Mouse (Mus musculus) cerebellum, postnatal 4 days (tissue): Measurements from ENCODE around the gene Itprip.

Experiments
- DNase-seq, 2 experiments: peaks; one replicate each; pipeline ENCODE4 v3.0.0; 2022; ENCODE audit warnings: low spot score in 2 of 2, mixed read lengths in 1 of 2

The Itprip gene

DNA sequence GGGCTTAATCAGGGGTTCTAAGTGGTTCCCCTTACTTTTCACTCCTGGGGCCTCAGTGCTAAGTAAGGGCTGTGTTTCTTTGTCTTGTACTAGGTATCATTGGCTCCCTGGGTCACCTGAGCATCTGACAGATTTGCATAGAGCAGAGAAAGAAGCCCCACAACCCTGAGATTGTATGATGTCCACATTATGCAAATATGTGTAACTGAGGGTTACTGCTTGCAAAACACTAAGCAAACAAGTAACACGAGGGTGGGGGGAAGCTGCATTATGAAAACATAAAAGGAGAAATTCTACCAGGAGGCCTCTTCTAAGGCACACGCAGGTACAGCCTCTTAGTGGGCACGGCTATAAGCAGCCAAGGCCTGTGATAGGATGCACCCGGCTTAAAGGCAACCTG is 3.8 kb downstream of the Itprip start:
- no peak for DNase-seq

DNA sequence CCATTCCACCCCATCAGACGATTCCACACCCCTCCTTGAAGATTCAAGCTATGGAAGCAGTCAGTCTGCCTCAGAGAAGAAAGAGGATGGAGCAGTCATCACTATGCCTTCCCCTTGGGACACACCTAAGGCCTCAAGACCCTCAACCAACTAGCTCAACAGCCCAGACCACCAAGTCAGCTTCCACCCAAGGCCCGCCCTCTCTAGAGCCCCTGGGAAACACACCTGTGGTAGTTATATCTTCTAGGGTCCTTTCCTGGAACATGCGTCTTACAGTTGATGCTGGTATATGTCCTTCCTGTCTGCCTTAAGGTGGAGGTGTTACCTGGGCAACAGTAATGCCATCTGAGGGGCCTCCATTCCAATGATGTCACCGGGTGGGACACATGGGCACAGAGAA is 4.9 kb downstream of the Itprip start:
- no peak for DNase-seq

DNA sequence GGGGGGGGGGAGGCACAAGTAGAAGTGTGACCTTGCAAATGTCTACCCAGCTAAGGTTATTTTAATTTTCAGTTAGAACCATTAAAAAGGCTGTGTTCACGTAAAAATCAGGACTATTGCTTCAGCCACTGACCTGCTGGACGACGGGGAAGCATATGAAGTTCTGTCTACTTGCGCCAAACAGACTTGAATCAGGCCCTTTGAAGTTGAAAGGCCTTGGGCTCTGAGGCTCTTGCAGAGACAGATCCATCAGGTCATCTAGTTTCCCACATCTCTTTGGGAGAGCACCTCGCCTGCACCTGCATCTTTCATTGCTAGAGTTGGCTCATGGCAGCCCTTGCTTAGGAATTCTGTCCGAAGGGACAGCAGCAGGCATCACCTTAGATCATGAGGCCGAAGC is 5.8 kb downstream of the Itprip start:
- DNase-seq: no peak

DNA sequence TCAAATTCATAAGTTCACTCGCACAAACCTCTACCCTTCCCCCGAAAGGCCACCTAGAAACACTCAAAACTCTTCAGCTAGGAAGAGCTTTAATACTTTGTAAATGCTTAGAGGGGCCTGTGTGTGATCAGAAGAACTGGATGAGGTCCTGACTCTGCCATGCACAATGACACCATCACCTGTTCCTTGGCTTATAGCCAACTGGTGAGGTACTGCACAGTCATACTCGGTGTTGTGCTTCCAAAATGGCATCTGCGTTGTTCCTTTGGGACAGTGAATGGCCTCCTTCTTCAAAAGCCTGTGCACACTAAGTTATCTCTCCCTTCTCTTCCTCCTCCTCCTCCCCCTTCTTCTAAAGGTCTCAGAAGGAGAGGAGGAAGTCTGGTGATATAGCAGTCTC is 8.3 kb downstream of the Itprip start:
- DNase-seq: no peak

DNA sequence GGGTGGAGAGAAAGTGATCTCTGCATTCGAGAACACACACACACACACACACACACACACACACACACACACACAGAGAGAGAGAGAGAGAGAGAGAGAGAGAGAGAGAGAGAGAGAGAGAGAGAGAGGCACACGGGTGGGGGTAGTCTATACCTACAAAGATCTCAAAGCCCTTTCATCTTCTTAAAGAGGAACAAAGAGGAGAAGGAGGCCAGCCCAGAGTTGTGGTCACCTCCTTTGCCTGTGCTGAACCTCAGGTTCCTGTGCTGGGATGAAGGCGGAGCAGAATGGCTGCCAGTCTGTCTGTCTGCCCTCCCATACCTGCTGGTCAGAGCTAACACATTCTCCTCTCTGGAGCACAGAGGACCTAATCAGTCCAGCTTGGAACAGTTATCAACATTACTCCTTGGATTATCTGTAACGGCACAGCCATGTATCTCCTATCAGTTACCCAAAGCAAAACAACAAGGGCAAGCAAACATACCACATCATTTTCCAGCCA is 8.9 kb downstream of the Itprip start:
- no peak for DNase-seq

DNA sequence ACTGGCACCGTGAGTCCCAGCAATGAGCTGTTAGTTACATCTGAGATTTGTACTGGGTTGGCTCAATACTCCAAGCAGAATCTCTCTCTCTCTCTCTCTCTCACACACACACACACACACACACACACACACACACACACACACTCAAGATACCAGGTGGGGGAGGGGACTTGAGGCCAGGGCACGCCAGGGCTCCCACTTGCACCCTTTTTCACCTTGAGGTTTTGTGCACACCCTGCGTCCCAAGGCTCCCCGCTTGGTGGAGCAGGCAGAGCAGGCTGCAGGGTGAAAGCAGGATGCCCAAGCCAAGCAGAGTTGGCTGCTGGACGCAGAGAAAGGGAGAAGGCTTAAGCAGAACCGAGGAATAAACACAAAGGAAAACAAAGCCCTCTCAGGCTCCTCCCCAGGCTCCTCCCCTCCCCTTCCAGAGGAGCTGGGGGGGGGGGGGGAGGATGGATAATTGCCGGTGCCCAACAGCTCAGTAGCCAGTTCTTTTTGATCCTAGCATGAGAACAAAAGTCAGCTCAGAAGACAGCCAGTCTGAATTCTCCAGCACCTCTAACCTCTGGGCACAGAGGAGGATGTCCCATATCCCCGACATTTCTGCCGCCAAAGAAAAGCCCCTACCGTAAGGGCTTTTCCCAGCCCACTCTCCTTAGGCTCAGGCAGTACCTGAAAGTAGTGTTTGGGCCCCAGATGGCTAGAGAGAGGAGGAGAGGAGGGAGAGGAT is 9.5 kb downstream of the Itprip start:
- DNase-seq: no peak

DNA sequence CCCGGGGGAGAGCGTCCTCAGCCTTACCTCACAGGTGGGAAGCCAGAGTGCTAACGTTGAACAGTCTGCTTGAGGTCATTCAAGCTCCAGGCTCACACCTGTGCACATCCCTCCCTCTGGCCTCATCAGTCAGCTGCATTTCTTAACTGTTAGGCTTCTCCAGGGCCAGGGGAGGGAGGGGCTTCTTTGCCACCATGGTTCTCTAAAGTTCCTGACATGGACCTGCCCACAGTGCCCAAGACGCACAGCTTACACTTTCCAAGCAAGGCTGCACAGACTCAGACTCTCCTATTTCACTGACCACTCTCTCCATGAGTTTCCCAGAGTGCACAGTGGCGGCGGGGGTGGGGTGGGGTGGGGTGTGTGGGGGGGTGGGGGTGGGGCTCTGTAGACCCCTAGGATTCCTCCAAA is 10.1 kb downstream of the Itprip start:
- no peak for DNase-seq

DNA sequence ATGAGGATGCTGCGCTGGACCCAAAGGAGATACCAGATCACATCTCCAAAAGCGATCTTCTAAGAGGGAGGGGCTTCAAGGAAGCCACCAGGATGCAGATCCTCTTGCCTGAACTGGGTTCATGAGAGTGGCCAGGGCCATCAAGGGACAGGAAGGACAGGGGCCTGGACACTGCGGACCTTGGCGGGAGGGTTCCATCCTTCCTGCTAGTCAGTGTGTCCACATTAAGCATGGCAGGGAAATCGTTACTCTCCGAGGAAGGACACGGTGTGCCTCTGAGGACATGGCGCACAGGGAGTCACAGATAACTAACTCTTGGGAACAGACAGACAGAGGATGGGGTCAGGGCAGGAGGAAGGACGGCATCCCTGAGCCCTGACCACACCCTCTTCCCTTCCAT is 11.5 kb downstream of the Itprip start:
- no peak for DNase-seq

DNA sequence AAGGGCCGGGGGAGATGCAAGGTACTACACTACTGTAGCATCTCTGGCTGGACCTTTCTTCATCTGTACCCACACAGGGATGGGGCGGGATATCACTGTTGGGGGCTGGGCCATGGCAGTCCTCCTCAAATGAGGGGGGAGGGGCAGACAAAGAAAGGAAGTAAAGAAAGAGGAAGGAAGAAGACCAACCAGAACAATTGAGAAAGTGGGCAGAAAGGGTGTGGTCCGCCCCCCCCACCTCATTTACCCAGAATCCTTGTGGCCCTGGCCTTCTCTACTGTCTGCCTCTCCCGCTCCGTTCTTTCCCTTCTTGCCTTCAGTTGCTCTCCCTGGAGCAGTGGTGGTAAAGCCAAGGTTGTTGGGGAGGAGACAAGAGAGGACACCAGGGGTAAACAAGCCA is 13.5 kb downstream of the Itprip start:
- DNase-seq: no peak

DNA sequence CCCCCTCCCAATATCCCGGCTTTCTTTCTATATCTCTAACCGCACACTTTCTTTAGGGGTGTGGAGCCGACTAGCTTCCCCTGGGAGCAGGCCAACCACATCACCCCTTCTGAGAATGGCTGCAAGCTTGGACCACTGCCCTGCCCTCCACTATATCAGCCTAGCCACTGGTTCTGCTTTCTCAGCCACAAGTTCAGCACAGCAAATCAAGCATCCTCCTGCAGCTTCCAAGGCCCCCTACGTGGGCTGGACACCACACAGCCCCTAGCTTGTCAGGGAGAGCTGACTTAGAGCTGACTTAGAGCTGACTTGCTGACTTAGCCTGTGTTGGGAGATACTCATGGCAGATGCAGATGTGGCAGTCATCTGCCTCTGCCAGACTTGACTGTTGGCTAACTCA is 14.0 kb downstream of the Itprip start:
- DNase-seq: no peak

DNA sequence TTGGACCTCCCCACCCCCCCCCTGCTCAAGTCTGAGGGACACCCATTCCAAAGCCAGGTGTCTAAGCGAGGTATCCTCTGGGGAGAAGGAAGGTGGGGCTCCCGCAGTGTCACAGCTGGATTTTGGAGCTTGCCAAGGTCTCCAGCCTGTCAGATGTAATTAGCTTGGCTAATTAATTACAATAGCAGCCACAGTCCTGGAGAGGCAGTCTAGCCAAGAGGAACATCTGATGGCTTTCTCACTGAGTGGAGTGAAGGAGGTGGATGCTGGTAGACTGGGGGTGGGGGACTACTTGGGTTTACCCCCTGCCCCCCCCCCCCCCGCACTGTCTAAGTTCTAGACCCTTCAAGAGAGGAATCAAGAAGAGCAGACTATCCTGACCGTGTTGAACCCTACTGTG is 15.4 kb downstream of the Itprip start:
- no peak for DNase-seq

DNA sequence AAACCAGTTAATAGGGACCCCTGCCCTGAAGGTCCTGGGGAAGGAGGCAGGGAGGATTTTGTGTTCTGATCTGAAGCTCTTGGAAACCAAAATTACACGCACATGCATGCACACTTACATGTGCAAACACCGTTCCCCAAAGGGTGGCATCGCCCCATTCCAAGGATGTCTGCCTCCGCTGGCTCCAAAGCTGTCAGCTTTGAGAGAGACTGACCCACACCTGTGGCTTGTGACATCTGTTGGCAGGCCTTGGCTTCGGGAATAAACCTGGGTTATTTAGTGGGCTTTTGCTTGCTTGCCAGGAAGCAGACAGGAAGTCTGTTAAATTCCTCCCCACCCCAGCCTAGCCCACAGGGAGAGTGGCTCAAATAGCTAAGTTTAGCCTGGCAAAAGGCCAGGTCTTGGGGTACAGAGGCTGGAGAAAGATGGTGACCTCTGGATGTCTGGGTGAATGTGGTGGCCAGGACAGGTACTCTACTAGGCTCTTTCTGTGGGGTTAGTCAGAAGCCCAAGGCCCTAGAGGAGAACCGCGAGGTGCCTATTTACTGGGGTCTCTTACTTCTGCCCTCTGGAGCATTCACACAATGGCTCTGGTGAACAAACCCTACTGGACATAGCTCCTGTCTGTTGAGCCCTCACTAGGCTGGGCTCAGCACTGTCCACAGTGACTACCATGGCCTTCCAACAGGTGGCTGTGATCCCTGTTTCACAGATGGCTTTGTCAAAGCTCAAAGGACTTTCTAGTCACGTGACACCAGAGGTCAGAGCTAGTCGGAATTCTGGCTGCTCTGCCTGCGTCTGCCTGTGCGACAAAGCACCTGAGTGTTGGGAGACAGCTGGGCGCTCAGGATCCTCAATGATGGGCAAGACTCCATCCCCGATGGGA is 16.5 kb downstream of the Itprip start:
- no peak for DNase-seq

DNA sequence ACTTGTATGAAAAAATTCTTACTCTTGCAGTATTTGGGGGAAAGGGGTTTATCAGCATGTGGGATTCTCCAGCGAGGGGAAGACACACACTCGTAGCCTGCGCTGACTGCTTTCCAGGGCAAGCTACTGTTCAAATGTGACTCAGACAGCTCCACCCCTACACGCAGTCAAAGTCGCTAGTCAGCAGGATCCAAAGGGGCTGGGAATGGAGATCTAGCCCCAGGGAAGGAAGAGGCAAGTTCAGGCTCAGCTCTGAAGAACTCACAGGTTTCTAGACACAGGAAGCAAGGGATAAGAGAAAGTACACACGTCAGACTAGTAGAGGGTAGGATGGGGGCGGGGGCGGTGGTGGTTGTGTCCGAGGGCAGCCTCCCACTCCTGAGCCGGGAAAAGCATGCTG is 18.5 kb downstream of the Itprip start:
- no peak for DNase-seq

DNA sequence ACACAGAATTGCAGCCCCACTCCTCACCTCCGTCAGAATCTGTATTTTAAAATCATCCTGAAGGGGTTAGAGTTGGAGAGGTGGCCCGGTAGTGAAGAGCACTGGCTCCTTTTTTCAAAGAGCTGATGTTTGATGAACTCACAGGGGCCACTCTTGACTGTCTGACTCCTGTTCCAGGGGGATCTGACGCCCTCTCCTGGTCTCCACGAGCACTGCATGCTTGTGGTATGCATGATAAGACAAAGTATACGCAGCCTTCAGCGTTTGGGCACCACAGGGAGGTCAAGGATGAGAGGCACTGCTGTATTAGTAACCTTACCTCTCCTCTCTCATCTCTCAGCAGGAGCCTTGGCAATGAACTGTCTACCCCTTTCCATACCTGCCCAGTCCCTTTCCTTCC is 19.1 kb downstream of the Itprip start:
- no peak for DNase-seq

DNA sequence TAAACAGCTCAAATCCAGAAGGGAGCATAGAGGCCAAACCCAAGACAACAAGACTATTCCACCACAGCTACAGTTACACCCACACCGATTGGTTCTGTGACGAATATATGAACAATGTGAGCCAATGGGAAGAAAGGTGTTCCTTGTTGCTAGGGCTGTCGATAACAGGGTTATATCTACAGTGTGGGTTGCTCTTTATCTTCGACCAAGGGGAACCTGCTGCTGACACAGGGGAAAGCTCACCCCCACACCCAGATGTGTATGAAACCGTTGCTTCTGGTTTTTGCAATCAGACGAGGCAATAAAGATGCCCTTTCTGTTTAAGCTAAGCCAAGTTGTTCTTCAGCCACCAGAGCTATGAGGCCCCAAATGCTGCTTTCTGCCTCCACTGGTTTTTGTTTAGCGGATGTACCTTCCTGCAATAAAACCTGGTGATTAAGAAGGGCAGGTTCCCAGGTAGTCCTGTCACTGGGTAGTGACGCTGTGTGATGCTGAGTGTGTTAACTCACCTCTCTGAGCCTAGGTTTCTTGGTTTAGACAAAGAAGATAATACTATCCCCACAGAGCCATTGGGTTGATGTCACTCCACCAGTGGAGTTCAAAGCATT is 20.5 kb downstream of the Itprip start:
- DNase-seq: no peak

DNA sequence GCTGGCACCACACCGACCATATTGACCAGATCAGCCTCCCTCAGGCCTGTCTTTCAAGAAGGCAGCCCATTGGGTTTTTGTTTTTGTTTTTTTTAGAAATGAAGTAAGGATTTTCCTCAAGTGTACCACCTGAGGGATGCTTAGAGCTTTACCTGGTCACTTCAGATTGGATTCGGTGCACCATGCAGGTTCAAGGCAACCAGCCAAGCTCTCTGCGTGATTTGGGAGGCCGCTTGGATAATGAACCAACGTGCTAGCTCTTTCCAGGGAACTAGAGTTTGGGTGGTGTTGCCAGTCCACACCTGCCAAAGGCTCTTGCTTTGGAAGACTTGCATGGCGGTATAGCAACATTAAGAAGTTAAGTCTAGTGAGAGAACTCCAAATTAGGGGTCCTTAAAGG is 26.0 kb downstream of the Itprip start:
- DNase-seq: no peak

DNA sequence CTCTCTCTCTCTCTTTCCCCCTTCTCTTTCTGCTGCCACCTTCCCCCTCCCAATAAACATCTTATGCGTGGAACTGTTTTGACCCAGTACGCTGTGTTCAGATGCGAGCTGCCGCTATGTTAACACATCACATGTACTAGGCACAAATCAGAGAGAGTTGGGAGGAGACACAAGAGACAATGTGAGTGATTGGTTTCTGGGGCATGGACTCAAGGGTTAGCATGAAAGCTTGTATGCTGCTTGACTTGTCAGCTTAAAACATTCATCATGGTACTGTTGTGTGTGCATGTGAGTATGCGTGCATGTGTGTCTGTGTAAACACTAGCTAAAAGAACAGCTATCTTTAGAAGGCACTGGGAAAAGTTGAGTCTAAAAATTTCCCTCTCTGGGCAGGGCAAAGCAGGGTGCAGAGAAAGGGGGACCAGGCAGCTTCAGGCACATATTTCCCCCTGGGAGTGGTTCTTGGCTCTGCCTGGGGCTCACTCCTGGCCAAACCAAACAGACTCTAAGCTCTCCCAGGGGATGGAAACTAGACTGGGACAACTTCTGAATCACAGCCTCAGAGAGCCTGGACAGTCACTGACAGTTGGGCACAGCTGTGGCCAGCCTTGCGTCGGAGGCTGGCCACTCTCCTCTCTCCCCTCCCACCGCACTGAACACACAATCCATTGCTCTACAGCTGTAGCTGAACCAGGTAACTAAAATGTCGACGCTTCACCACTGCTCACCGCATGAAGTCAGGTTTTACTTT is 27.4 kb downstream of the Itprip start:
- DNase-seq: no peak

DNA sequence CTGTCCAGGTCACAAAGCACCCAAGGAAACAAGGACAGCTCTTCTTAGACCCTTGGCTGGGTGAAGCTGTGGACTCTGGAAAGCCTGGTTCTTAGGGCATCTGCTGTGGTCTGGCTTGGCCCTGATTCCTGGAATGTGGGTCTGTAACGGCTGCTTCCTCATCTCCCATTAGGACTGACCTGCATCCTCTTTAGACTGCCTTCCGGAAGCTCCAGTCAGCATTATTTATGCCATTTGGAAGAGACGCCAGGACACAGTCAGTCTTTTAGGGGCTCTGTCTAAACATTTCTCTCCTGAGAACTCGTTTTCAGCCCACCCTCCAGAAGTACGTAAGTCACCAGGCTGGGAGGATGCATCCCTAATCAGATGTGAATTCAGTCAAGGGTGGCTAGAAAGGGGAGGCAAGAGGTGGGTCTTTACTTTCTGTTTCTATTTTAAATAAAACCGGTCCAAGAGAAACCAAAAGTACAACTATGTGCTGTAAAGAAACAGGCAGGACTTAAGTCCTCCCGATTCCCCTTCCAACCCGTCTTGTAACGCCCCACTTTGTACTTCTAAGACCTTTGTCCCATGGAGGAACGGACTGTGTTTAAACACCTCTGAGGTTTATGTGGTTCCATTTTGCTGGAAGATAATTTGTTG is 28.5 kb downstream of the Itprip start:
- DNase-seq: no peak

DNA sequence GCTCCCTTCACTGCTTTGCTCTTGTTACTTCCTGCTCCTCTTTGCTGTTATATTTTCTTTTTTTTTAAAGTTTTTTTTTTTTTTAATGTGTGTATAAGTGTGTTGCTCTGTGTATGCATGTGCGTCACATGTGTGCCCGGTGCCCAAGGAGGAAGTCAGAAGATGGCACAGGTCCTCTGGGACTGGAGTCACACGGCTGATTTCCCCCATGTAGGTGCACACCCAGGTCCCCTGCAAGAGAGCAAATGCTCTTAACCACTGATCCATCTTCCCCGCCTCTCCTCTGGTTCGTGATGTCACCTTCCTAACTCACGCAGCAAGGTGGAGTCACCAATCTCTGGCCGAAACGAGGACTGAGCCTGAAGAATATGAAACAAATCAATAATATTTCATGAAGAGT is 31.1 kb downstream of the Itprip start:
- no peak for DNase-seq

DNA sequence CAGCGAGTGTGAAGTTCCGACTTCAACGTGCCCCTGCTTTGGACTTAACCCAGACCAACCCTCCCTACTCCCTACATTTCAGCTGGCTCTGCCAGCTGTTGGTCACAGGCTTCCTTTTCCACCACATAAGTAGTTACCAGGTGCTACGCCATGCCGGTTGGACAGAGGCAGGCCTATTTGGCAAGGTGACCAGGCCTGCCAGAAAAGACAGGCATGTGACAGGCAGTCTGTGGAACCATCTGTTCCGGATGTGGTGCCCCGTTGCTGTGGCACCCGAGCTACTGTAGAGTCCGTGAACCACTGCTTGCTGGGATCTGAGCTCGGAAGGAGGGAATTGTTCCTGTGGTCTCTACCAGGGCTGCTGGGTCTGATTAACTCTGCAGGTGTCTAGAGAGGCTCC is 31.7 kb downstream of the Itprip start:
- no peak for DNase-seq

DNA sequence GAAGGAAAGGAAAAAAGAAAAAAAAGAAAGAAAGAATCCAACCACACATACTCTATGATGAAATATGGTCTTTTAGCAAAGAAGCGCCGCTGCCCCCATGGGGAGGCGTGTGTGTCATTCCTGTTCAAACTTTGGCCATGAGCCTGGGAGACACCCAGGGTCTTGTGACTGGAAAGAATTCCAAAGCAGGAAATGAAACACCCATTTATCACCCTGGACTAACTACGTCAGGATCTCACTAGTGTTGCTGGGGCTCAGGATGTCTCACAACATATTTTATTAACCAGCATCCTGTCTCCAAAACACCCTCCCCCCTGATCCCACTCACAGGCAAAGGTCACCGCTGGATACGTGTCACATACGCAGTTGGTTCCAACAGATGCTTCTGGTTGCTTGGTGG is 32.5 kb downstream of the Itprip start:
- DNase-seq: no peak
